Mouse (Mus musculus) testis, adult 2 months (tissue): ENCODE results near the gene Phf1. TPM values are rescaled to one million over a fixed set of nuclear protein-coding genes. Genes with fewer than 3 reads are reported as not detected.
"Not testable (repeated sequence)": the region's sequence is repeated elsewhere in the genome, so short reads cannot be mapped to it uniquely, and the experiment has no call there.

Experiments
- H3K27ac ChIP-seq: fragments of 200-500 bp; 2 replicates; pipeline ENCODE4 v1.5.1; 2012; ENCODE audit warnings: low read depth, low read length; ENCODE audit not compliant: control insufficient read depth, insufficient read depth
- H3K27me3 ChIP-seq: fragments of 200-500 bp; 2 replicates; pipeline ENCODE4 v1.6.1; 2012; ENCODE audit warnings: mild to moderate bottlenecking, low read length, moderate library complexity; ENCODE audit not compliant: control insufficient read depth, insufficient read depth
- H3K36me3 ChIP-seq: fragments of 200-500 bp; 2 replicates; pipeline ENCODE4 v1.6.1; 2012; ENCODE audit warnings: mild to moderate bottlenecking, low read length; ENCODE audit not compliant: control insufficient read depth, insufficient read depth
- H3K4me1 ChIP-seq: fragments of 200-500 bp; 2 replicates; pipeline ENCODE4 v1.6.1; 2012; ENCODE audit warnings: low read length; ENCODE audit not compliant: control insufficient read depth, insufficient read depth
- H3K4me3 ChIP-seq: fragments of 200-500 bp; 2 replicates; pipeline ENCODE4 v1.5.1; 2012; ENCODE audit warnings: low read depth, mild to moderate bottlenecking, low read length, moderate library complexity, mixed read lengths; ENCODE audit not compliant: control insufficient read depth
- CTCF ChIP-seq: fragments of 200-500 bp; IDR thresholded peaks from 2 replicates; pipeline ENCODE4 v1.5.1; 2012; ENCODE audit warnings: low read depth, mild to moderate bottlenecking, inconsistent platforms, low read length, moderate library complexity; ENCODE audit not compliant: control insufficient read depth, insufficient read depth, insufficient replicate concordance
- POLR2A ChIP-seq: fragments of 200-500 bp; IDR thresholded peaks from 2 replicates; pipeline ENCODE4 v1.6.1; 2012; ENCODE audit warnings: low read depth, mild to moderate bottlenecking, inconsistent platforms, low read length, moderate library complexity; ENCODE audit not compliant: control insufficient read depth
- polyA plus RNA-seq: library from polyadenylated mRNA; depleted of rRNA; stranded (reverse); fragments of >200 nt; gene quantifications from 2 replicates; pipeline ENCODE4 v1.2.3, GENCODE M21; 2012; rRNA removed

Phf1 gene
- polyA plus RNA-seq, 1 experiment: 132 TPM

- Histone ChIP-seq H3K27me3 (no peaks in the 10 kb centered on the region), H3K27ac (no peak overlapping the region), H3K4me1 (peaks cover 16% of the 10 kb centered on the region), H3K4me3 (peak overlapping the region; percentile 95), H3K36me3 (peaks cover 3% of the 10 kb centered on the region)
- TF ChIP-seq CTCF (no peak), POLR2A (no peak)
Observed at GRCm38 (mm10) chr17:26974547-26974946, 41.7 kb downstream of the Phf1 start.

- Histone ChIP-seq H3K27ac (no peak overlapping the region), H3K36me3 (peaks cover 3% of the 10 kb centered on the region), H3K4me1 (peaks cover 14% of the 10 kb centered on the region), H3K4me3 (no peak overlapping the region; the same call in 1 of the 2 replicates), H3K27me3 (no peaks in the 10 kb centered on the region)
- TF ChIP-seq POLR2A (no peak), CTCF (no peak)
Observed at GRCm38 (mm10) chr17:26975415-26975814, 42.6 kb downstream of the Phf1 start.

GRCm38 (mm10) chr17:26977354-26977753 is 44.5 kb downstream of the Phf1 start:
- not testable (repeated sequence) for H3K27me3 ChIP-seq, H3K36me3 ChIP-seq, H3K27ac ChIP-seq

GRCm38 (mm10) chr17:26979426-26979825 is 46.6 kb downstream of the Phf1 start:
- TF ChIP-seq POLR2A (no peak), CTCF (no peak)
- peaks cover 1% of the 10 kb centered on the region for H3K36me3 ChIP-seq
- no peak overlapping the region for H3K4me3 ChIP-seq
- no peaks in the 10 kb centered on the region; the same call in 1 of the 2 replicates for H3K4me1 ChIP-seq
- no peaks in the 10 kb centered on the region for H3K27me3 ChIP-seq
- H3K27ac ChIP-seq: no peak overlapping the region

More at GRCm38 (mm10) chr17:26977354-26977753, 44.5 kb downstream of the Phf1 start:
- not testable (repeated sequence) for H3K4me1 ChIP-seq, H3K4me3 ChIP-seq

- H3K4me3 ChIP-seq: no peak overlapping the region
- no peaks in the 10 kb centered on the region for H3K27me3 ChIP-seq
- H3K27ac ChIP-seq: no peak overlapping the region
- H3K4me1 ChIP-seq: no peaks in the 10 kb centered on the region
- H3K36me3 ChIP-seq: peaks cover 1% of the 10 kb centered on the region; the same call in 1 of the 2 replicates
- TF ChIP-seq POLR2A (no peak), CTCF (no peak)
Observed at GRCm38 (mm10) chr17:26981050-26981449, 48.2 kb downstream of the Phf1 start.

GRCm38 (mm10) chr17:26983382-26983781 is 50.5 kb downstream of the Phf1 start:
- Histone ChIP-seq H3K36me3 (no peaks in the 10 kb centered on the region), H3K4me3 (no peak overlapping the region), H3K4me1 (no peaks in the 10 kb centered on the region), H3K27ac (no peak overlapping the region), H3K27me3 (no peaks in the 10 kb centered on the region)
- TF ChIP-seq CTCF (no peak), POLR2A (no peak)

- H3K4me3 ChIP-seq: no peak overlapping the region
Observed at GRCm38 (mm10) chr17:26985503-26986179, 52.8 kb downstream of the Phf1 start.

More at GRCm38 (mm10) chr17:26985503-26986179, 52.8 kb downstream of the Phf1 start:
- TF ChIP-seq CTCF: no peak
- TF ChIP-seq POLR2A: no peak
- Histone ChIP-seq H3K36me3 (no peaks in the 10 kb centered on the region), H3K4me1 (no peaks in the 10 kb centered on the region), H3K27ac (no peak overlapping the region), H3K27me3 (no peaks in the 10 kb centered on the region)

Other genes with a start within 250 kb of the Phf1 start
- 8.6 and 11.1 TPM in 2 replicates for gene Crebrf, start 217.4 kb upstream of the Phf1 start, polyA plus RNA-seq
- gene Bnip1, start 152.0 kb upstream of the Phf1 start, polyA plus RNA-seq: 25.1 and 26.4 TPM in 2 replicates
- not detected in 2 replicates for gene Nkx2-5, start 88.0 kb upstream of the Phf1 start, polyA plus RNA-seq
- gene Kifc5b, start 16.0 kb upstream of the Phf1 start, polyA plus RNA-seq: 6.5 TPM in 2 replicates
- 24.0 and 30.9 TPM in 2 replicates for gene Cuta, start 6.5 kb downstream of the Phf1 start, polyA plus RNA-seq
- 109 and 113 TPM in 2 replicates for gene Syngap1, start 8.2 kb downstream of the Phf1 start, polyA plus RNA-seq
- gene Zbtb9, start 40.1 kb downstream of the Phf1 start, polyA plus RNA-seq: 9.8 and 11.9 TPM in 2 replicates
- gene Bak1, start 96.0 kb downstream of the Phf1 start, polyA plus RNA-seq: 14.3 and 18.3 TPM in 2 replicates
- 32.7 and 34.2 TPM in 2 replicates for gene Itpr3, start 124.3 kb downstream of the Phf1 start, polyA plus RNA-seq
- gene Uqcc2, start 200.9 kb downstream of the Phf1 start, polyA plus RNA-seq: 1,024 and 1,028 TPM in 2 replicates
- 0.05 and 0.06 TPM in 2 replicates for gene Ip6k3, start 234.7 kb downstream of the Phf1 start, polyA plus RNA-seq